Mouse (Mus musculus): ENCODE measurements around the gene St3gal3.

Gene St3gal3

DNA sequence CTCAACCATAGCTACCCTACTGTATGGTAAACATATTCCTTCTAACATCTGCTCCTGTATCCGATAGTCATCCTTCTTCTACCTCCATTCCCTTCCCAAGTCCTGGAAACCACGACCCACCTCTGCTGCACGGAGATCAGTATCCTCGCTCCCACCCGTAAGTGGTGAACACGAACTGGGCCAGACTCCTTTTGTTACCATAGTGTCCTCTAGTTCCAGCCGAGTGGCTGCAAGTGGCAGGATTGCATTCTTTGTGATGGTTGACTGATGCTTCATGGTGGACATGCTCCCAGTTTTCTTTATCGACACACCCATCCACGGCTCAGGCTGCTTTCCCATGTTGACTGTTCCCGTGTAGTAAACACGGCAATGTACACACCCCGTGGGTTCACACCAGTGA lies 144.9 kb downstream of the St3gal3 start:
- peak in 1 of 2 experiments; percentile 0 for DNase-seq (ENCODE audit: low spot score in 2 of 2)

DNA sequence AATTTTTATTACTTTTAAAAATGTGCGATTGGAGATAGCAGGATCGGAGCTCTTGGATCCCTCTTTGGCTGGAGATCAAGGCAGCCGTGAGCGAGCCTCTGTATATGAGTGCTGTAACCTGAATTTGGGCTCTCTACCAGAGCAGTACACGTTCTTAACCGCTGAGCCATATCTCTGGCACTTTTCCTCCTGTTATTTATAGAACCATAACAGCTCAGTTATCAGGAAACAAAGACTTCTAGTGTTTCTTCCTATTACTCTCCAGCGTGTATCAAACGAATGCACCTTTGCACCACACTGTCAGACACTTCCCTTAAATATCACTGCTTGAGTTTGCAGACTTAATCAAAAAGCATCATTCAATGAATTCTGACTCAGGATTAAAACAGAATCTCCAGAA lies 147.9 kb downstream of the St3gal3 start:
- peak in 1 of 2 experiments; percentile 2 for DNase-seq (ENCODE audit: low spot score in 2 of 2)

DNA sequence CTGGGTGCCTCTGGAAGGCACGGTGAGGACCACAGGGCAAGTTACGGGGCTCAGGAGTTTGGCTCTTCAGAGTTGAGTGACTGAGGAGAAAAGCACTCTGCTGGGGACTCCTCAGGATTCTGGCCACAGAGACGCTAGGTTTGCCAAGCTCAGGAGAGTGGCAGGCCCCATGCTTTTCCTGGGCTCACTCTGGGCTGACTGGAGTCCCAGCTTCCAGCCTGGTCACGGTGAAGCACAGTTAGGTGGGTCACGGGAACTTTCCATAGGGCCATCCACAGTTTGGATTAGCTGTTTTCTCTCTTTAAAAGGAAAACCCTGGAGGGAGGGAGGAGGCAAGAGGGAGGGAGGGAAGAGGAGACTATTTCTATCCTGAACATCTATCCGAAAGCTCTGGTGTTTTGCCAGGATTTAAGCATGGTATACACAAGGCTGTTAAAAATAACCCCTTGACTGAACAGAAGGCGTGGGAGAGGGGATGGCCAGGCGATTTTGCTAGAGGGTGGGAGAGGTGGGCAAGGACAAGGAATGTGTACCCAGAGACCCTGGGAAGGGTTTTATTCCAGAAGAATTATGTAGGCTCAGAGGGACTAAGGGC lies 149.6 kb downstream of the St3gal3 start:
- no peak for DNase-seq (ENCODE audit: low spot score in 2 of 2)

DNA sequence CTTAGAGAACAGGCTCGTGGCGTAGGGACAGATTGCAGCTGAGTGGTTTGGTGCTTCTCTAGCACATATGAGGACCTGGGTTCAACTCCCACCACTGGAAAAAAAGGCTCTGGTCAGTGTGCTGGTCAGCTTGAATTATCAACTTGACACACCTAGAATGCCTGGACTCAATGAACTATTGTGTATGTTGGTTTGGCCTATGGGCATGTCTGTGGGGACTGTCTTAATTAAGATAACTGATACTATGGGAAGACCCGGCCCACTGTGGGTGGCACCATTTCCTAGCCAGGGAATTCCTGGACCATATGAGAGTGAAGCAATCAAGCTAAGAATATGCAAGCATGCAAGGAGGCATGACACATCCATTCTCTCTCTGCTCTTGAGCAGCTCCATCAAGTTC lies 150.5 kb downstream of the St3gal3 start:
- DNase-seq (ENCODE audit: low spot score in 2 of 2): no peak

DNA sequence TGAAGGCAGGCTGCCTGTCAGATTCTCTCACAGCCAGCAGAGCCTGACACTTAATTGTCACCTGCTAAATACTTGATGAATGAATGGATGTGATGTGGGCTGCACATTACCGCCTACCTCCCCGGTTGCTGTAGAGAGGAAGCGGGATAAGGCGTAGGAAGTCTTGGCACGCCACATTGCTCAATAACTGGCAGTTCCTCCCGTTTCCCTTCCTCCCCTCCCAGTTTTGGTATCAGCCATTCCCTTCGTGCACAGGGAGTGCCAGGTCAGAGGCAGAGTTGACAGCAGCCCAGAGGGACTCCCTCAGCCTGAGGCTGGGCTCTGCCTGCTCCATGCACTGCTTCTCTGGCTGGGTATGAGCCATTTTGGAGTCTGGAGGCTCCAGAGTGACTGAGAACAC lies 152.0 kb downstream of the St3gal3 start:
- peak in 1 of 2 experiments; percentile 76 for DNase-seq (ENCODE audit: low spot score in 2 of 2)

DNA sequence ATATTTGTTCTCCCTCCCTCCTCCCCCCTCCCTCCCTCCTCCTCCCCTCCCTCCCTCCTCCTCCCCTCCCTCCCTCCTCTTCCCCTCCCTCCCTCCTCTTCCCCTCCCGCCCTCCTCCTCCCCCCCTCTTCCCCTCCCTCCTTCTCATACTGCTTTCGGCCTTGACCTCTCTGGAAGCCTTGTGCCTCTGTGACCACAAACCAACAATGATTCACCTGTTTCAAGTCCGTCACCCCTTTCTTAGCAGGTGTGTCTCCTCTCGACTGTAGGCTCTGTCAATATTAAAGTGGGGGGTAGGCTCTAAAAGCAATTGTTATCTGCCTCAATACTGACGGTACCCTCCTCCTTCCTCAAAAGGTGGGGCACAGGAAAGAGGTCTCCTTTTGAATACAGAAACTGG lies 153.2 kb downstream of the St3gal3 start:
- no peak for DNase-seq (ENCODE audit: low spot score in 2 of 2)

DNA sequence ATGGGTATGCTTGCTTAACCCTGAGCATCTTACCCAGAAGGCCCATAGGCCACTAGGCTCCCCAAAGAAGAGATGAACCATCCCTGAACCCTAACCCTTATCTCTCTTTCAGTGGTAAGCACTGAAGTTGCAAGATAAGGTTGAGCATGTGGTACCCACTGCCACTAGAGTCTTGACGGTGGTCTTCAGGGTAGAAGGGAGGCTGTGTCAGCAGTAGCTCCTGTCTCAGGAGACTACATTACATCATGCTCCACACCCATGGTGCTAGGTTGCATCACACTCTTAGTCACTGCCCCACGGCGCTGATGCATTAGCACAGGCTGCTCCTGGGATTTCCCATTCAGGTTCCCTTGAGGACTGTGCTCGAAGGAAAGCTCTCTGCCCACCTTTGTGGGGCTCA lies 154.6 kb downstream of the St3gal3 start:
- no peak for DNase-seq (ENCODE audit: low spot score in 2 of 2)

DNA sequence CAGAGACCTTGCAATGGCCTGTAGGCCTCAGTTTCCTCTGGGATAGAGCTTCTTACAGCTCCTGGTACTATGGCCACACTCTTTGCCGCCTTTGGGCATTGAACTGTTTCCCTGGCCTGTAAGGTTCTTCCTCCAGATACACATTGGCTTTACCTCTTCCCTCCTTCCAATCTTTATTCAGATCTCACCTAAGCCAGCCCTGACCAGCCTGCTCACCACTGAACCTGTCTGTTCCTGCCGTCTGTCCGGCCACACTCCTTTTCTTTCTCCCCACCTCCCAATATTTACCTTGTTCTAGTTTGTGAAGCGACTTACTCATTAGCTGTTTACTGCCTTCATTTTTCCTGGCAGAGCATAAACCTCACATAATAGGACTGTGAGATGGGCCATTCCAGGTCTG lies 155.5 kb downstream of the St3gal3 start:
- peak in 1 of 2 experiments; percentile 67 for DNase-seq (ENCODE audit: low spot score in 2 of 2)

- peak in 1 of 2 experiments; percentile 49 for DNase-seq (ENCODE audit: low spot score in 2 of 2)
Observed at GRCm38 (mm10) chr4:117978282-117978681, 156.4 kb downstream of the St3gal3 start.

DNA sequence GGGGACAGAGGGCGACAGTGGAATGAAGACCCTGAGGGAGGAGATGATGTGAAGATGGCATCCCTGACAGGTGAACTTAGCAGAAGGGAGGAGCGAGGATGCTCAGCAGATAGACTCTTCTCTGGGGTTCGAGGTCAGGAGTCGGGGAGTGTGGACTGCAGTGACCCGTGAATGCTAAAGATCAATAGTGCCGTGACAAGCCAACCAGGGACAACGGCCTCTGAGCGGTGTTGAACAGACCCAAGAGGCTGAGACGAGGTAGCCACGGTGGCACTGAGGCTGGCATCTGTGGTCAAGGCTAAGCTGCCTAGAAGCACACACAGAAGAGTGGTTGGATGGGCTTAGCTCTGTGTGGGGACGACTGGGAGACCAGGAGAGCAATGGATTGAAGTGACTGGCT lies 156.9 kb downstream of the St3gal3 start:
- no peak for DNase-seq (ENCODE audit: low spot score in 2 of 2)

DNA sequence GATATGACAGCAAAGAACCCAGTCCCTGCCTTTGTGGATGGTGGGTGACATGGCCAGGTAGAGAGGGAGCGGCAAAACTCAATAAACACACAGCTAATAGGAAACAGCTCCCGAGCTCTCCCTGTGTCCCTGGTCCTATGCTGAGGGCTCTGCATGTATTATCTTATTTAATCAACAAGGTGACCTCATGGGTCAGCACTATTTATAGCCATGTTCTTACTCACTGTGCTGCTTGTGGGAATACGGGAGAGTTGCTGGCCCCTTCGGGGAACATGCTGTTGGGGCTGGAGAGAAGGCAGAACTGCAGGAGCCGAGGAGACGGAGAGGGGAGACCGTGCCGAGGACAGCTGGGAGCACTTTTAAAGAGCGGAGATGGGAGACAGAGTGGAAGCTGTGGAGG lies 157.3 kb downstream of the St3gal3 start:
- DNase-seq (ENCODE audit: low spot score in 2 of 2): no peak

DNA sequence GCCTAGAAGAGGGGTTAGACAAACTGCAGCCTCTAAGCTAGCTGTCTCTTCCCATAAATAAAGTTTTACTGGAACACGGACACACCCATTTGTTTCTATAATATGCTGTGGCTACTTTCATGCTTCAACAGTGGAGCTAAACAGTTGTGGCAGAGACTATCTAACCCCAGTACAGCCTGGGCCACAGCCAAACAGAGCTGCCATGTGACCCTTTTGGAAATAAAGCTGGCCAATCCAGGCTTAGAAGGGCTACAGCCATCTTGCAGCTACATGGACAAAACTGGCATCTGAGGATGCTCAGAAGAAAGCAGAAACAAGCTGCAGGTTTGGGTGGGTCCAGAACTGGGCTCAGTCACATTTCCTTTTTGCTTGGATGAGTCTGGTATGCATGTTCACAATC lies 158.9 kb downstream of the St3gal3 start:
- DNase-seq (ENCODE audit: low spot score in 2 of 2): peak in 1 of 2 experiments; percentile 40

DNA sequence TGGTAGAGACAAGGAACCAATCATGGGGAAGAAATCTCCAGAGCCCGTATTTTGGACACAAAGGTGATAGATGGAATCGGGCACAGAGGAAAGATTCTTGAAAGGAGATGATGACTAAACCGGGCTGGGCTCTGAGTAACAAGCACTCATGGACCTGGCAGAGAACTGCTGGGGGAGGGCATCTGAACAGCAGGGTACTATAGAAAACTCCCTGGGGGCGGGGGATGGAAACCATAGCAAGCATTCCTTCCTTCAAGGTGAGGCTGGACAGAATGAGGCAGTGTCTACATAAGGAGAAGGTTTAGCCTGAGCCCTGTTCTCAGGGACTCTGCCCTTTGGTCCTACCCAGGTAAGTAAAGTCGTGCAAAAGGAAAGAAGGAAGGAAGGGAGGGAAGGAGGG lies 160.0 kb downstream of the St3gal3 start:
- peak in 1 of 2 experiments; percentile 42 for DNase-seq (ENCODE audit: low spot score in 2 of 2)

GRCm38 (mm10) chr4:117972999-117973398 lies 161.7 kb downstream of the St3gal3 start:
- DNase-seq (ENCODE audit: low spot score in 2 of 2): peak in 1 of 2 experiments; percentile 73

DNA sequence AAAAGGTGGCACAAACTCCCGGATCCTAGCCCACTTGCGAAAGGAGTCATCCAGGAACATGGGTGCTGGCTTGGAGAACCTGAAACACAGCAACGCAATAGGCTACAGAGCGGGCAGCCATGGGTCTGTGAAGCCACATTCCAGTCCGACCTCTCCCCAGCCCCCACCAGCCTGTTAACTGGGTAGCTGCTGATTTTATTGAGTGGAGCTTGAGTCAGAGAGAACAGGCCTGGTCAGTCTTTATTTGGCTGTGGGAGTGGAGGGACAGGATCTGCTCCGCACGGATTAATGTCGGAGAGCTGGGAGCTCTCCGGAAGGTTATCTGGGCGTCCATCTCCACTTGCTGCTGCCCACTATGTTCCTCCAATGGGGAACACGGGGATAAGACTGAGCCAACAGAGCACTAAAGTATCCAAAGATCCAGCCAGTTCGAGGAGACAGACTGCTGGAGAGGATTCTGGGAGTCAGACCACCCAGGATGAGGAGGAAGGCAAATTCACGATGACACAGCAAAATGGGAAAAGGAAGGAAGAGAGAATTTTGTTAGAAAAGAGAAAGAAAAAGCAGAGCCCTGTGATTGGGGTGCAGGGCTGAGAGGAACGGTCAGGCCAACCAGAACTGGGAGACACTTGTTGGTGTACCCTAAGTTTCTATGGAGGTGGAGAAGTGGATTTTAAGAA lies 170.2 kb downstream of the St3gal3 start:
- peak; percentile 62 to 71 for DNase-seq (ENCODE audit: low spot score in 2 of 2)

DNA sequence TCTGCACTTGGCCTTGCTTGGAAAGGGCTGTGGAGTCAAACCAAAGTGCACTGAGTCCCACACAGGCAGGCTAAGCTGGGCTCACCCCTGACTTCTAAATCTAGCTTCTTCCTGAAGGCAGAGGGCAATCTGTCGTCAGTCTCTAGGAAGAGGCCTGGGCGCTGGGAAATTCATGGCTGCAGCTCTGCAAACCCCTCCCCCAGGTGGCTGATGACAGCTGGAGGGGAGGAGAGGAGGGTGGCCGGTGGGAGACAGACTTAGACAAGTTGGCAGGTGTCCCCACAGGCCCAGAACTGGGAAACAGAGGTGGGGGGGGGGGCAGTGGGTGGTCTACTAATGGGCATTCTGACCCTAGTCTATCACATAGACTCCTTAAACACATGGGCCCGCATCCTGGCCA lies 177.2 kb downstream of the St3gal3 start:
- DNase-seq (ENCODE audit: low spot score in 2 of 2): no peak

DNA sequence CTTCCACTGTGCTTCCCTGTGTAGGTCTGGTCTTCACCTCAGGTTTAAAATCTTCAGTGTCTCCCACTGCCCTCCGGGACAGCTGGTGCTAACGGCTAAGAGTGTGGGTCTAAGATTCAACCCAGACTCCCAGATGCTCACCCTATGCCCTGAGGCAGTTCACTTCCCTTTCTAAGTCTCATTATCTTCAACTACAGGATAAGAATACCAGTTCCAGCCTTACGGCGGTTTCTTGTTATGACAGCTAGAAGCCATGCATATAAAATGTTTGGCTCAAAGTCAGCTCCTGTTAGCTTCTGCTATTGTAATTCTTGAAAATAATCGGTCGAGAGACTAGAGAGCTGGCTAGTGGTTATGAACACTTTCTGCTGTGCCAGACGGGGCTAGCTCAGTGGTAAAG lies 187.2 kb downstream of the St3gal3 start:
- DNase-seq (ENCODE audit: low spot score in 2 of 2): no peak

DNA sequence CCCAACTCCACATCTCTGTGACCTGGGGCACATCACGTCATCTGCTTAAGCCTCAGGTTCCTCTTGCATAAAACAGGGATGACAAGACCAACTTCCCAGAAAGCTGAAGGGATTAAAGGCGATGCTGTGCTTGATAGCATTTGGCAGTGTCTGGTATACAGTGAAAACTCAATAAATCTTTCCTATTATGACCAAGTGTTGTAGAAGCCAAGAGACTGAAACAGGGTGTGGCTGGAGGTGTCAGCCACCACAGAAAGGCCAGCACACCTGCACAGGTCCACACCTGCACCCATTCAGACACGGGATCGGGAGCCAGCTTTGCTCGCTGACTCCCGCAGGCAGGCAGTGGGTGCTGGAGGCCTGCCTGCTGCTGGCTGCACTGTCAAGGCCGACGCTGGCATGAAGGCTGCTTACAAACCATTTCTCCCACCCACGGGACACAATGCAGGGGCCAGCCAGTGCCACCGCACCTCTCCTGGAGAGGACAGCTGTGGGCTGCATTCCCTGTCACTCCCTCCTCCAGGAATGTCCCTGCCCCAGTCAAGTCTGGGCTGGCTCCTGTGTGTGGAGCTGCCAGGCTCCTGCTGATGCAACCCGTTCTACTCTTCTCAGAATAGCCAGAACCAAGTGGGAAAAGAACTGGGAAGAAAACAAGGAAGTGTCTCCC lies 187.9 kb downstream of the St3gal3 start:
- peak in 1 of 2 experiments; percentile 45 for DNase-seq (ENCODE audit: low spot score in 2 of 2)

DNA sequence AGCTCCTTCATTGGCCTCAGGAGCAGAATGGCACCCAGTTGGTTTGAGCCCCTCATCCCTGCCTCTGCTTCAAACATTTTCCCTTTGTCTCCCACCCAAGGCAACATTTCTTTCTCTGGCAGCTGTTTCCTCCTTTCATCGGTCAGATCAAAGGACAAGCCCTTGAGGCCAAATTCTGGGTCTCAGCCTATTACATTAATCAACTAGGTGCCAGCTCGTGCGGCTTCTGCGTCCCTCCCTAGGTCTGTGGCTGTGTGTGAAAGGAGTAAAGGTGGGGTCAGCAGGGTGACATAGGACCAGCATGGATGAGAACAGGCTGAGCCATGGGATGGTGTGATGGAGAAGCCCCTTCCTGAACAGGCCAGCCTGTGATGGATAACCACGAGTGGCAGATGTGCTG lies 191.4 kb downstream of the St3gal3 start:
- DNase-seq (ENCODE audit: low spot score in 2 of 2): no peak

DNA sequence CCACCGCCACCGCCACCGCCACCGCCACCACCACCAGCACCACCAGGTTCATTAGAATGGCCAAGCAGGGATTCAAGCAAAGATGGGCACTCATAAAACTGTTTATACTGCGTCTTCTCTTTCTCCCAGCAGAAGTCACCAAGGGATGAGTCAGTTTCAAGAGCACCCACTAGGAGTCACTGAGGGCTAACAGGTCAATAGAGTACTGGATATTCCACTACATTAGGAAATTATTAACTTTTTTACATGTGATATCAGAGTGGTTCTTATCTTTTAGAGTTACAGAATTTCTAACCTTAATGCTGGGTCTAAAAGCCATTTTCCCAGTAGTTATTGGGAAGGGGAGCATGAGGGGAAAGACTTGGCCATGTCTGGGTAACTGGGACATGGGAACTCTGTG lies 197.8 kb downstream of the St3gal3 start:
- no peak for DNase-seq (ENCODE audit: low spot score in 2 of 2)

- no peak for DNase-seq (ENCODE audit: low spot score in 2 of 2)
Observed at GRCm38 (mm10) chr4:117934081-117934480, 200.6 kb downstream of the St3gal3 start.

- no peak for DNase-seq (ENCODE audit: low spot score in 2 of 2)
Observed at GRCm38 (mm10) chr4:117933248-117933647, 201.5 kb downstream of the St3gal3 start.

DNA sequence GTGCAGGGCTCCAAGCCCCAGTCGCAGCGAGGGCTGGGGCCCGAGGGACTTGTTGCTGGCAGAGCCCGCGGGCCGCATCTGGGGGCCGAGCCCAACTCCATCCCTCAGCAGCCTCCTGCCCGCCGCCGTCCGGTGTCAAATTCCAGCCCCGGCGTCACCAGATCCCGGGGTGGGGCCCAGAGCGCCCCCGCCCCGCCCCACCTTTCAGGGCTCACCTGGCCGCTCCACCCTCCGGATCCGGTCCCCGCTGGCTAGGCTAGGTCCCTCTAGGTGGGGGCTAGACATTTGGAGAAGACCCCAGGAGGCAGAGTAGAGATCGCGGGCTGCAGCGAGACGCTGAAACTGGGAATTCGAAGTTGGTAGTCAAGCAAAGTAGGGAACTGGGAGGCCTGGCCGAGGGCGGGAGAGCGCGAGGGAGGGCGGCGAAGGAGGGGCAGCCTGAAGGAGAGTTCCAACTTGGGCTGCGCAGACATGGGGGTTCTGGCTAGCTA lies 205.3 kb downstream of the St3gal3 start, which contains the start of gene Artn:
TSS of gene Artn (minus strand) at position 373 of the 491 bp plus-strand sequence.
- DNase-seq (ENCODE audit: low spot score in 2 of 2): peak; percentile 72
